Mouse (Mus musculus) MEL (cell line): Measurements from ENCODE around the gene Lhfpl2.

Experiments used
- CHD2 ChIP-seq: IDR thresholded peaks from 2 replicates; pipeline ENCODE4 v1.6.1; 2011; ENCODE audit warnings: low read length, improper control_type of control experiment
- CTCF ChIP-seq, 3 experiments: IDR thresholded peaks in 2 of 3; conservative IDR thresholded peaks in 1 of 3; 2 replicates each; pipeline ENCODE4 v1.5.1; 2011 to 2012; ENCODE audit warnings: low read length in 3 of 3, low read depth in 2 of 3, mild to moderate bottlenecking in 2 of 3, improper control_type of control experiment in 1 of 3, inconsistent platforms in 1 of 3, mixed read lengths in 1 of 3, moderate library complexity in 1 of 3; ENCODE audit not compliant: control insufficient read depth in 1 of 3, insufficient read depth in 1 of 3, poor library complexity in 1 of 3, severe bottlenecking in 1 of 3
- POLR2A ChIP-seq, 2 experiments: IDR thresholded peaks; 2 replicates each; pipeline ENCODE4 v1.6.1; 2011 to 2012; ENCODE audit warnings: low read length in 2 of 2, mild to moderate bottlenecking in 2 of 2, control low read depth in 1 of 2, improper control_type of control experiment in 1 of 2, low read depth in 1 of 2, moderate library complexity in 1 of 2; ENCODE audit not compliant: control insufficient read depth in 1 of 2, insufficient read depth in 1 of 2, poor library complexity in 1 of 2
- POLR2AphosphoS2 ChIP-seq: IDR thresholded peaks from 2 replicates; pipeline ENCODE4 v1.6.1; 2011; ENCODE audit warnings: low read length, improper control_type of control experiment
- ZKSCAN1 ChIP-seq: IDR thresholded peaks from 2 replicates; pipeline ENCODE4 v1.6.1; 2012; ENCODE audit warnings: low read depth, mild to moderate bottlenecking, inconsistent platforms, low read length, improper control_type of control experiment, moderate library complexity

DNA sequence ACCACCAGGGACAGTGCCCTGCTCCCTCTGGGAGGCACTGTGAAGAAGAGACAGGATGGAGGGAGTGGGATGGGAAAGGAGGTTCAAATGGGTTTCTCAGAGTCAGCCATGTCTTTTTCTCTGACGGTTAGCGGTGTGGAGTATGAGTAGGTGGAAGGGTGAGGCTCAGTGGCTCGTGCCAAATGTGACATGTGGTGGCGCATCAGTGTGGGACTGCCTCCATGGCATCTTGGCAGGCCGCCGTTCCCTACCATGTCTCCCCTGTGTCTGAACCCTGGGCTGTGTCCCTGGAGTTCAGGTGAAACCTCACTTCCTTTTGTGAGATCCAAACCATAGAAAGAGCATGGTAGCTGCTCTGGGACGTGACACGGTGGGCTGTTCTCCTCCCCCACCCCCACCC, 92.2 kb downstream of the Lhfpl2 start:
- TF ChIP-seq POLR2AphosphoS2, result no peak
- no peak for TF ChIP-seq CTCF (IDR thresholded peaks at IDR 0.05 in 2 of 3, conservative IDR thresholded peaks at IDR 0.05 in 1 of 3; ENCODE audit: control insufficient read depth in 1 of 3, insufficient read depth in 1 of 3, low read depth in 2 of 3, low read length in 3 of 3, poor library complexity in 1 of 3, severe bottlenecking in 1 of 3)
- TF ChIP-seq POLR2A (IDR thresholded peaks at IDR 0.05; ENCODE audit: control insufficient read depth in 1 of 2, insufficient read depth in 1 of 2, low read depth in 1 of 2, low read length in 2 of 2, poor library complexity in 1 of 2), result no peak
- TF ChIP-seq CHD2, result no peak
- TF ChIP-seq ZKSCAN1, result no peak
